ENCODE assay signal across 13 mouse cellular contexts in the genomic region with DNA sequence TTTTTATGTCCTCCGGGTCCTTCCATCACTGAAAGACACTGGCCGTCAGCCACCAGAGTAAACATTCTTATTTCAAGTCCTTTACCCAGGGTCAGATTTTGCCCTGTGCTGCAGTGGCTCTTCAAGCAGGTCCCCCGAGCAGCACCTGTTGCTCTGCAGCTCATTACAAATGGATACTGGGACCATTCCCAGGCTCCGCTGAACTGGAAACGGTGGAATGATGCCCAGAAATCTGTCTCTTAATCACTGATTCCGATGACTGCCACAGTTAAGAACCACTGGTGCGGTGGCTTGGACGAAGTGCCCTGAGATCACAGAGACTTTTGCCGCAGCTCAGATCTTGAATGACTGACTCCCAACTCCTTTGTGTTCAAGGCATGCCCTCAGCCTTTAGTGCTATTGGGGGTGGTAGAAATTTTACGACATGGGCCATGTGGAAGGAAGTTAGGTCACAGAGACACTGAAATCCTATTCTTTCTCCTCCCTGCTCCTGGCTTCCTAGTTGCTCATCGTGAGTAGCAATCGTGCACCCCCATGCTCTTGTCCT.
DNase-seq lines count a peak whose midpoint lies in the region; ATAC-seq and TF ChIP-seq lines count a peak whose summit lies in the region.
"Had no signal": no experiment of that assay in that cellular context is flagged by ENCODE, and none has a peak within 500 bp of the region (broad histone marks: within the 10 kb centered on the region; RNA-seq: fewer than 3 reads in every experiment).

No protein-coding gene starts in this region.

- in situ Hi-C loops in Patski (cut with MboI; ENCODE audit: low pct_unique_long_range_greater_than_20kb): no loop called here

- peak; percentile 65 for DNase-seq in hindbrain, embryonic 14.5 days (ENCODE audit: low spot score)
- DNase-seq in Patski (ENCODE audit: low read depth, low spot score): peak; percentile 64
- peak; percentile 17 to 38 for DNase-seq in layer of hippocampus, adult 2 months (ENCODE audit: low spot score in 2 of 2)
- no peak for DNase-seq in thymus, postnatal 4 days
- DNase-seq in lung, postnatal 36 days: no peak
- DNase-seq: adrenal gland, adult 8-10 months; spleen, adult 18-20 months; thymus, postnatal 25 days had no signal

- POLR2A ChIA-PET in Patski (lab: Charles Lee): no interaction called here

- ATAC-seq in hindbrain, embryonic 14.5 days (ENCODE audit: low FRiP score): no peak; the same call in 1 of the 2 replicates
- ATAC-seq in hindbrain, embryonic 12.5 days (ENCODE audit: low FRiP score): no peak
- peak; percentile 85 for ATAC-seq in Patski
- ATAC-seq in forebrain, embryonic 16.5 days: peak; percentile 77
- ATAC-seq: intestine, embryonic 16.5 days; midbrain, embryonic 15.5 days had no signal

- H3K4me3 ChIP-seq in hindbrain, embryonic 14.5 days (replicated peaks; ENCODE audit: low read length): no peak overlapping the region
- no peak overlapping the region for H3K4me3 ChIP-seq in hindbrain, embryonic 12.5 days
- no peak overlapping the region for H3K4me3 ChIP-seq in forebrain, embryonic 16.5 days (replicated peaks; ENCODE audit: low read length)
- H3K4me3 ChIP-seq in layer of hippocampus, adult 2 months: peak overlapping the region; percentile 25
- H3K4me3 ChIP-seq: midbrain, embryonic 15.5 days had no signal

- H3K9ac ChIP-seq in hindbrain, embryonic 14.5 days: no peak overlapping the region
- no peak overlapping the region for H3K9ac ChIP-seq in hindbrain, embryonic 12.5 days
- no peak overlapping the region for H3K9ac ChIP-seq in forebrain, embryonic 16.5 days (replicated peaks; ENCODE audit: low read depth, low read length)
- H3K9ac ChIP-seq: liver, embryonic 14.5 days; midbrain, embryonic 15.5 days had no signal

- CTCF ChIA-PET in Patski (lab: Charles Lee): interaction anchor here (1.1 kb wide), 1 partner anchor 10 kb away, joined by 3 read pairs; no protein-coding TSS in a partner anchor

- H3K27ac ChIP-seq in hindbrain, embryonic 14.5 days: no peak overlapping the region
- no peak overlapping the region for H3K27ac ChIP-seq in hindbrain, embryonic 12.5 days
- no peak overlapping the region for H3K27ac ChIP-seq in forebrain, embryonic 16.5 days (ENCODE audit: low read length)
- no peak overlapping the region for H3K27ac ChIP-seq in layer of hippocampus, adult 2 months
- H3K27ac ChIP-seq: liver, embryonic 14.5 days; midbrain, embryonic 15.5 days had no signal

- H3K4me2 ChIP-seq in hindbrain, embryonic 14.5 days (replicated peaks): no peak overlapping the region
- no peak overlapping the region for H3K4me2 ChIP-seq in hindbrain, embryonic 12.5 days (replicated peaks)
- H3K4me2 ChIP-seq in forebrain, embryonic 16.5 days (ENCODE audit: low read length): no peak overlapping the region
- H3K4me2 ChIP-seq: midbrain, embryonic 15.5 days had no signal

- H3K36me3 ChIP-seq in hindbrain, embryonic 14.5 days (replicated peaks; ENCODE audit: control insufficient read depth, insufficient read depth): no peaks in the 10 kb centered on the region
- H3K36me3 ChIP-seq in hindbrain, embryonic 12.5 days: no peaks in the 10 kb centered on the region
- H3K36me3 ChIP-seq in forebrain, embryonic 16.5 days (ENCODE audit: control insufficient read depth, insufficient read depth): no peaks in the 10 kb centered on the region
- H3K36me3 ChIP-seq: midbrain, embryonic 15.5 days had no signal

- 53% methylated on average over 12 of the region's 12 CpGs for WGBS in hindbrain, embryonic 14.5 days
- 68% methylated on average over 12 of the region's 12 CpGs for WGBS in hindbrain, embryonic 12.5 days
- 36% methylated on average over 12 of the region's 12 CpGs for WGBS in forebrain, embryonic 16.5 days

- H3K27me3 ChIP-seq in hindbrain, embryonic 14.5 days (ENCODE audit: control insufficient read depth, insufficient read depth, low read length): no peaks in the 10 kb centered on the region
- no peaks in the 10 kb centered on the region for H3K27me3 ChIP-seq in hindbrain, embryonic 12.5 days
- H3K27me3 ChIP-seq in Patski: no peaks in the 10 kb centered on the region
- H3K27me3 ChIP-seq in forebrain, embryonic 16.5 days (replicated peaks; ENCODE audit: control insufficient read depth, insufficient read depth, low read length): no peaks in the 10 kb centered on the region
- H3K27me3 ChIP-seq: midbrain, embryonic 15.5 days had no signal

- no peaks in the 10 kb centered on the region for H3K9me3 ChIP-seq in hindbrain, embryonic 14.5 days (ENCODE audit: control insufficient read depth, low read length)
- no peaks in the 10 kb centered on the region for H3K9me3 ChIP-seq in hindbrain, embryonic 12.5 days (replicated peaks)
- no peaks in the 10 kb centered on the region for H3K9me3 ChIP-seq in forebrain, embryonic 16.5 days (ENCODE audit: control insufficient read depth, low read length)
- H3K9me3 ChIP-seq: midbrain, embryonic 15.5 days had no signal

- H3K4me1 ChIP-seq in hindbrain, embryonic 14.5 days (replicated peaks; ENCODE audit: control insufficient read depth, insufficient read depth, low read length): 0 out of 2 replicates have a peak, but pooled peaks cover 3% of the 10 kb centered on the region
- no peaks in the 10 kb centered on the region for H3K4me1 ChIP-seq in hindbrain, embryonic 12.5 days
- H3K4me1 ChIP-seq in forebrain, embryonic 16.5 days (replicated peaks; ENCODE audit: control insufficient read depth, insufficient read depth, low read length): 0 out of 2 replicates have a peak, but pooled peaks cover 3% of the 10 kb centered on the region
- H3K4me1 ChIP-seq: midbrain, embryonic 15.5 days had no signal

- TF ChIP-seq CTCF in Patski (IDR thresholded peaks at IDR 0.05): no peak
- TF ChIP-seq CTCF in layer of hippocampus, adult 2 months (conservative IDR thresholded peaks at IDR 0.05): no peak

Comparison
In these comparisons a context has a peak if more than half of its experiments do, and no peak if none do; other contexts are left out.
1. ATAC-seq: peak in Patski (single experiment) and forebrain, embryonic 16.5 days (single experiment); none in hindbrain, embryonic 14.5 days (single experiment) and hindbrain, embryonic 12.5 days (single experiment).
2. DNase-seq: peak in hindbrain, embryonic 14.5 days (single experiment), Patski (single experiment) and layer of hippocampus, adult 2 months (2 of 2); none in thymus, postnatal 4 days (single experiment) and lung, postnatal 36 days (single experiment).